ENCODE assay signal across 10 mouse cellular contexts in genomic region chrX:52783898-52784297, GRCm38 (mm10). TPM values are rescaled to one million over a fixed set of nuclear protein-coding genes. Genes with fewer than 3 reads are reported as not detected.
DNase-seq lines count a peak whose midpoint lies in the region; ATAC-seq and TF ChIP-seq lines count a peak whose summit lies in the region.
"Had no signal": no experiment of that assay in that cellular context is flagged by ENCODE, and none has a peak within 500 bp of the region (broad histone marks: within the 10 kb centered on the region; RNA-seq: fewer than 3 reads in every experiment).

No protein-coding gene starts in this region.

- H3K4me1 ChIP-seq in heart, embryonic 11.5 days (ENCODE audit: control insufficient read depth, insufficient read depth, low read length): no peaks in the 10 kb centered on the region
- H3K4me1 ChIP-seq in lung, postnatal 0 days (ENCODE audit: insufficient read depth, low read depth, low read length): no peaks in the 10 kb centered on the region
- H3K4me1 ChIP-seq in midbrain, embryonic 11.5 days (ENCODE audit: control insufficient read depth, insufficient read depth, low read length): no peaks in the 10 kb centered on the region
- no peaks in the 10 kb centered on the region for H3K4me1 ChIP-seq in forebrain, embryonic 16.5 days (replicated peaks; ENCODE audit: control insufficient read depth, insufficient read depth, low read length)
- H3K4me1 ChIP-seq: liver, embryonic 15.5 days had no signal

- H3K27ac ChIP-seq in heart, embryonic 11.5 days (ENCODE audit: low read depth, low read length): no peak overlapping the region
- no peak overlapping the region for H3K27ac ChIP-seq in lung, postnatal 0 days (ENCODE audit: low read length)
- H3K27ac ChIP-seq in midbrain, embryonic 11.5 days (ENCODE audit: low read depth, low read length): no peak overlapping the region
- H3K27ac ChIP-seq in forebrain, embryonic 16.5 days (ENCODE audit: low read length): no peak overlapping the region
- H3K27ac ChIP-seq: liver, embryonic 15.5 days had no signal

- TF ChIP-seq EP300 in lung, postnatal 0 days (IDR thresholded peaks at IDR 0.05): no peak

- TF ChIP-seq CTCF in lung, postnatal 0 days (IDR thresholded peaks at IDR 0.05): no peak

- peak; percentile 17 to 39 for DNase-seq in heart, adult 18-20 months
- peak; percentile 55 for DNase-seq in 416B (ENCODE audit: low read depth)
- peak; percentile 32 for DNase-seq in lung, postnatal 0 days (ENCODE audit: low spot score)
- DNase-seq in midbrain, embryonic 11.5 days (ENCODE audit: low spot score, missing footprints): no peak
- DNase-seq in gastrocnemius, postnatal 25 days: no peak
- DNase-seq: kidney, adult 8-10 months had no signal

- 55% methylated on average over 5 of the region's 5 CpGs for WGBS in heart, embryonic 11.5 days (ENCODE audit: insufficient replicate concordance)
- WGBS in lung, postnatal 0 days: 31% methylated on average over 5 of the region's 5 CpGs
- WGBS in midbrain, embryonic 11.5 days: 76% methylated on average over 5 of the region's 5 CpGs
- 80% methylated on average over 5 of the region's 5 CpGs for WGBS in forebrain, embryonic 16.5 days

- no peaks in the 10 kb centered on the region for H3K9me3 ChIP-seq in heart, embryonic 11.5 days (replicated peaks; ENCODE audit: control insufficient read depth, low read length)
- no peaks in the 10 kb centered on the region for H3K9me3 ChIP-seq in lung, postnatal 0 days (ENCODE audit: low read length)
- no peaks in the 10 kb centered on the region for H3K9me3 ChIP-seq in midbrain, embryonic 11.5 days (ENCODE audit: control insufficient read depth, low read length)
- H3K9me3 ChIP-seq in forebrain, embryonic 16.5 days (ENCODE audit: control insufficient read depth, low read length): no peaks in the 10 kb centered on the region
- H3K9me3 ChIP-seq: liver, embryonic 15.5 days had no signal

- no peak overlapping the region for H3K4me2 ChIP-seq in heart, embryonic 11.5 days
- H3K4me2 ChIP-seq in lung, postnatal 0 days (replicated peaks; ENCODE audit: low read depth, low read length): no peak overlapping the region; the same call in 1 of the 2 replicates
- no peak overlapping the region for H3K4me2 ChIP-seq in midbrain, embryonic 11.5 days
- H3K4me2 ChIP-seq in forebrain, embryonic 16.5 days (ENCODE audit: low read length): no peak overlapping the region
- H3K4me2 ChIP-seq: liver, embryonic 15.5 days had no signal

- no peak overlapping the region for H3K4me3 ChIP-seq in heart, embryonic 11.5 days (ENCODE audit: low read depth, low read length)
- peak overlapping the region; percentile 2; the same call in 1 of the 2 replicates for H3K4me3 ChIP-seq in lung, postnatal 0 days (ENCODE audit: low read depth, low read length)
- H3K4me3 ChIP-seq in midbrain, embryonic 11.5 days (ENCODE audit: low read depth, low read length): no peak overlapping the region
- H3K4me3 ChIP-seq in forebrain, embryonic 16.5 days (replicated peaks; ENCODE audit: low read length): no peak overlapping the region
- H3K4me3 ChIP-seq: liver, embryonic 15.5 days had no signal

- no peaks in the 10 kb centered on the region for H3K27me3 ChIP-seq in heart, embryonic 11.5 days (ENCODE audit: control insufficient read depth, insufficient read depth, low read length)
- no peaks in the 10 kb centered on the region for H3K27me3 ChIP-seq in lung, postnatal 0 days (replicated peaks; ENCODE audit: insufficient read depth, low read length)
- H3K27me3 ChIP-seq in midbrain, embryonic 11.5 days (ENCODE audit: control insufficient read depth, insufficient read depth, low read length): no peaks in the 10 kb centered on the region
- H3K27me3 ChIP-seq in forebrain, embryonic 16.5 days (replicated peaks; ENCODE audit: control insufficient read depth, insufficient read depth, low read length): no peaks in the 10 kb centered on the region
- H3K27me3 ChIP-seq: liver, embryonic 15.5 days had no signal

- no peak overlapping the region for H3K9ac ChIP-seq in heart, embryonic 11.5 days (ENCODE audit: low read depth, low read length)
- H3K9ac ChIP-seq in lung, postnatal 0 days (replicated peaks; ENCODE audit: low read depth): no peak overlapping the region
- no peak overlapping the region for H3K9ac ChIP-seq in midbrain, embryonic 11.5 days (ENCODE audit: low read length)
- H3K9ac ChIP-seq in forebrain, embryonic 16.5 days (replicated peaks; ENCODE audit: low read depth, low read length): no peak overlapping the region
- H3K9ac ChIP-seq: liver, embryonic 15.5 days had no signal

- no peak for ATAC-seq in heart, embryonic 11.5 days (replicated peaks; ENCODE audit: insufficient number of reproducible peaks, low FRiP score, low TSS enrichment)
- peak; percentile 100 for ATAC-seq in common myeloid progenitor, adult 5-6 weeks (replicated peaks; ENCODE audit: low read depth, poor library complexity, severe bottlenecking)
- ATAC-seq in lung, postnatal 0 days: no peak
- no peak for ATAC-seq in midbrain, embryonic 11.5 days (ENCODE audit: low FRiP score)
- no peak for ATAC-seq in forebrain, embryonic 16.5 days

- H3K36me3 ChIP-seq in heart, embryonic 11.5 days (ENCODE audit: control insufficient read depth, insufficient read depth, low read length): no peaks in the 10 kb centered on the region
- no peaks in the 10 kb centered on the region for H3K36me3 ChIP-seq in lung, postnatal 0 days (ENCODE audit: insufficient read depth, low read length)
- no peaks in the 10 kb centered on the region for H3K36me3 ChIP-seq in midbrain, embryonic 11.5 days (ENCODE audit: control insufficient read depth, insufficient read depth, low read length)
- no peaks in the 10 kb centered on the region for H3K36me3 ChIP-seq in forebrain, embryonic 16.5 days (ENCODE audit: control insufficient read depth, insufficient read depth)
- H3K36me3 ChIP-seq: liver, embryonic 15.5 days had no signal

RNA-seq across cellular contexts. Expression of gene Ccdc160, which starts 7.1 kb away (rescaled TPM):
- under 1 TPM; 0.27 to 0.36 TPM for total RNA-seq in heart, adult 18-20 months (2021)
- polyA plus RNA-seq in heart, embryonic 11.5 days (2014; fragmentation: Nextera tagmentation; extraction: Ambion mirVana): 1.1 and 1.2 TPM in 2 replicates
- total RNA-seq in common myeloid progenitor, adult 5-6 weeks (2017): not detected in 2 replicates
- polyA plus RNA-seq in lung, postnatal 0 days (2015; fragmentation: Nextera tagmentation; extraction: Ambion mirVana): 2.5 and 3.0 TPM in 2 replicates
- polyA plus RNA-seq in midbrain, embryonic 11.5 days (2014; fragmentation: Nextera tagmentation; extraction: Ambion mirVana): 8.6 and 9.5 TPM in 2 replicates
- total RNA-seq in gastrocnemius, postnatal 25 days (2021): not detected
- 2.3 and 3.3 TPM in 2 replicates for polyA plus RNA-seq in forebrain, embryonic 16.5 days (2015; fragmentation: Nextera tagmentation; extraction: Ambion mirVana)

Comparison
In these comparisons a context has a peak if more than half of its experiments do, and no peak if none do; other contexts are left out.
1. DNase-seq: peak in heart, adult 18-20 months (2 of 2), 416B (single experiment) and lung, postnatal 0 days (single experiment); none in midbrain, embryonic 11.5 days (single experiment) and gastrocnemius, postnatal 25 days (single experiment).